Mouse (Mus musculus): ENCODE data around the gene Pcsk6. TPM values are rescaled to one million over a fixed set of nuclear protein-coding genes. Genes with fewer than 3 reads are reported as not detected.
A peak's percentile ranks its signal among the peaks of the same experiment; 100 is the strongest.

Pcsk6 gene
- total RNA-seq, 2 experiments from 2014 or later: 19.6 to 20.5 TPM

DNA sequence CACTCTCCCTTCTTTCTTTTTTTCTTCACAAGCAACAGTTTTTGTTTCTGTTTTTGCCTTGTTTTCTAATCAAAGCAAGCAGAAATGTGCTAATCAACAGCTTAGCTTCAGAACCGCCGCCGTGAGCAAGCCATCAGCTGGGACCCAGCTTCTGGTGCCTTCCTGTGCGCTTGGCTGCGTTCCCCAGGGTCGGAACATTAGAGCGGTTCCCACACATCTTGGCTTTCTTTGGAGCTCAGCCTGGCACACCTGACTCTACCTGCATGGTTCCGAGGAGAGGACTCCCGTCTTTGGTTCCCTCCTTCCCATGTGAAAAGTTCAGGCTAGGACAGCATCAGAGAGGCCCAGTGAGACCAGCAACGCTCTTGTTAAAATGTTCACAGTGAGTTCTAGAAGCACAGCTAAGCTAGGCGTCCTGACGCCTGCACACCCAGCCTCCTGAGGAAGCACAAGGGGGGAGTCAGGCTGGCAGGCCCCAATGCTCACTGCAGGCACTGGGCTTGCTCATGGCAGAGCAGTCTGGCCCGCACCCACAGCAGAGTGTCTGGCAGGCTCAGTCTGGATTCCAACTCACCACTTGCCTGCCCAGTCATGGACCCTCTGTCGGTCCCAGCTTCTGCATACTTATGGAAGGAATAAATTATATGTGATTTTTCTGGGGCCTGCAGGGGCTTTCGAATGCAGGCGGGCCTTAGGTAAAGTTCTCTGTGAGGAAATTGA lies 139.7 kb downstream of the Pcsk6 start:
- no peak for DNase-seq

GRCm38 (mm10) chr7:66001797-66002196 lies 140.3 kb downstream of the Pcsk6 start:
- DNase-seq: no peak

GRCm38 (mm10) chr7:66003447-66003846 lies 141.9 kb downstream of the Pcsk6 start:
- peak; percentile 3 to 24 for DNase-seq

GRCm38 (mm10) chr7:66003865-66004638 lies 142.5 kb downstream of the Pcsk6 start:
- DNase-seq: no peak

GRCm38 (mm10) chr7:66005066-66005465 lies 143.5 kb downstream of the Pcsk6 start:
- no peak for DNase-seq

- DNase-seq: no peak
Observed at GRCm38 (mm10) chr7:66008161-66008891, 146.8 kb downstream of the Pcsk6 start.

DNA sequence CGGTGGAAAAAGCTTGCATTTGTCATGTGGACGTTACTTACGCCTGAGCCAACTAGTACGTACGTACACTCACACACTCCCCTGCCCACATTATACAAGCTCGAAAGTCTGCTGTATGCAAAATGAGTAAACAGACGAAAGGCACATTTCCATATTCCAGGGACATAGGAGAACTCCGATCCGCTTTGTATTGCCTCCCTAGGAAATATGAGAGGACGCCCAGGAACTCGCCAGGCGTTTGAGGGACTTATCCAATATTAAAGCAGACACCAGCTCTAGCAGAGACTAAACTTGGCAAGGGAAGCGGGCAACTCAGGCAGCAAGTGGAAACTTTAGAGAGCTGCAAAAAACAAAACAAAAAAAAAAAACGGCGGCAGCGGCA lies 147.3 kb downstream of the Pcsk6 start:
- no peak for DNase-seq

GRCm38 (mm10) chr7:66010518-66010917 lies 149.0 kb downstream of the Pcsk6 start:
- DNase-seq: no peak

GRCm38 (mm10) chr7:66027747-66028146 lies 166.2 kb downstream of the Pcsk6 start:
- DNase-seq: peak in 1 of 2 experiments; percentile 5

- DNase-seq: peak in 1 of 2 experiments; percentile 13
Observed at GRCm38 (mm10) chr7:66028766-66029512, 167.4 kb downstream of the Pcsk6 start.

- no peak for DNase-seq
Observed at GRCm38 (mm10) chr7:66036809-66037208, 175.3 kb downstream of the Pcsk6 start.

GRCm38 (mm10) chr7:66038261-66038660 lies 176.7 kb downstream of the Pcsk6 start:
- peak in 1 of 2 experiments; percentile 17 for DNase-seq

- no peak for DNase-seq
Observed at GRCm38 (mm10) chr7:66038730-66039129, 177.2 kb downstream of the Pcsk6 start.

DNA sequence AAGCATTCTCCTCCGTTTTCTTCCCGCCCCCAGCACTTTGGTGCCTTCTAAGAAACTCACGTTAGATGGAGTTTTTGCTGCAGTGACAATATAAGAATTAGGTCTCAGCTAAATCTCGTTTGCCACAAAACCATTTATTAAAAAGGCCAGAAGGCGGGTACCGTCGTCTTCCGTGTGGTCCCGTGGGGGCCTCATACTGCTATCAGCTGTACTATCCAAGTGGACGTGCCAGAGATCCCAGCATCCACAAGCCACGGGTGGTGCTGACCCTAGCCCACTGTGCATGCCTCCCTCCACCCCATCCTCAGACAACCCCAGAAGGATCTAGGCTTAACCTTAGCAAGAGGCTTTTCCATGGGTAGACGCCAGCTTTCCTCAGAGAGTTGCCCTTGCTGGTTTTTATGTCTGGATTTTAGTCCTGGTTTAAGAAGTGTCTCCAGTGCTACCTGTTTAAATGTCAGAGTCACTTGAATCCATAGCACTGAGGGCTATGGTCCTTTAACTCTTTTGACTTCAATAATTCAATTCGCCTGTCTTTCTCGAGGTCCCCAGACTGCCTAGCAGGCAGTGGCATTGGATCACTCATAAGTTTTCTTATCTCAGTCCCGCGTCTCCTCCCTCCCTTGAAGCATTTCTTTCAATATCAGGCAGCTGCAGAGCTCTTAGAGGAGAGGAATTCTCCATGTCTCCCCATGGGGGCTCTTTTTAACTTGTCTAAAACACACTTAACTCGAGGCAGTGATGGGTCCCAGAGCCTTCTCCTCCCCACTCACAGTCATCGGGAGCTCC lies 178.7 kb downstream of the Pcsk6 start:
- DNase-seq: no peak

DNA sequence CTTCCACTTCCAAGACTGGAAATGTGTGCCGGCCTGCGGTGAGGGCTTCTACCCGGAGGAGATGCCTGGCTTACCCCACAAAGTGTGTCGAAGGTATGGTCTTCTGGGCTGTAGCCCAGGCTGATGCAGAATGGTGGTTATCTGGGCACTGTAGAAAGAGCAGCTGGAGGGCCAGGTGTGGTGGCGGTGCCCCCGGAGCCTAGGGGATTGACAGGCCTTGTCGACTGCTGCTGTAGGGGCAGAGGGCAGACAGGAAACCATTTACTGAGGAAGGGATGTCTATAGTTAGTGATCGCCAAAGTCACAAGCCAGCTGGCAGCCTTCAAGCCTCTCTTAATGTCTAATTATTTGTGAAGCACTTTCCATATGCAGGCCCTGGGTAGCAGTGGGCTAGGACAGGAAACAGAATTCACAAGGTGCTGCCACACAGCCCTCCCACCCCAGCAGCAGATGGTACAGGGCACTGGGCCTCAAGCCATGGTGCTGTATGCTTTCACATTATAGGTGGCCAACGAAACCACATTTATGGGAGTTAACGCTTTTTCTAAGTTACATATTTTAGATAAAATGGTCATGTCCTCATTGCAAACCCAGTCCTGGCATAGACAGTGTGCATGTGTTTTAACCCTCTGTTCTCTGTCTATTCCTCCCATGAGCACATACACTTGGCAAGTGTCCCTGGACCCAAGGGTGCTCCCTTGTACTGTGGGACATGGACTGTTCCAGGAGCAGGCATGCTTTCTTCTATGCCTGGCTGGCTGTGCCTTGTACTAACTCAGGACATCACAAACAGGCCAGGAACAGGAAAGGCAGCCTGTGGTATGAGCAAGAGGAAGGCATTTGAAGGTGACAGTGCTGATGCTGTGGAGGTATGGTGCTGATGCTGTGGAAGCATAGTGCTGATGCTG lies 182.3 kb downstream of the Pcsk6 start, which contains the start of gene Gm45213:
Gene Gm45213, plus strand, starts transcription at position 51 of the 908 bp plus-strand sequence.
- no peak for DNase-seq

GRCm38 (mm10) chr7:66044617-66045016 lies 183.1 kb downstream of the Pcsk6 start:
- DNase-seq: no peak

GRCm38 (mm10) chr7:66046921-66047918 lies 185.7 kb downstream of the Pcsk6 start:
- peak in 1 of 2 experiments; percentile 29 for DNase-seq

- no peak for DNase-seq
Observed at GRCm38 (mm10) chr7:66047975-66048374, 186.4 kb downstream of the Pcsk6 start.
